Mouse (Mus musculus): ENCODE measurements at regions not wholly inside any gene's neighbourhood (a gene's known extent, or its start where the extent isn't known, plus 50 kb on each side); places are given as distances from the start of the nearest gene placed in this dataset.
"Not testable (repeated sequence)": the region's sequence is repeated elsewhere in the genome, so short reads cannot be mapped to it uniquely, and the experiment has no call there.

DNA sequence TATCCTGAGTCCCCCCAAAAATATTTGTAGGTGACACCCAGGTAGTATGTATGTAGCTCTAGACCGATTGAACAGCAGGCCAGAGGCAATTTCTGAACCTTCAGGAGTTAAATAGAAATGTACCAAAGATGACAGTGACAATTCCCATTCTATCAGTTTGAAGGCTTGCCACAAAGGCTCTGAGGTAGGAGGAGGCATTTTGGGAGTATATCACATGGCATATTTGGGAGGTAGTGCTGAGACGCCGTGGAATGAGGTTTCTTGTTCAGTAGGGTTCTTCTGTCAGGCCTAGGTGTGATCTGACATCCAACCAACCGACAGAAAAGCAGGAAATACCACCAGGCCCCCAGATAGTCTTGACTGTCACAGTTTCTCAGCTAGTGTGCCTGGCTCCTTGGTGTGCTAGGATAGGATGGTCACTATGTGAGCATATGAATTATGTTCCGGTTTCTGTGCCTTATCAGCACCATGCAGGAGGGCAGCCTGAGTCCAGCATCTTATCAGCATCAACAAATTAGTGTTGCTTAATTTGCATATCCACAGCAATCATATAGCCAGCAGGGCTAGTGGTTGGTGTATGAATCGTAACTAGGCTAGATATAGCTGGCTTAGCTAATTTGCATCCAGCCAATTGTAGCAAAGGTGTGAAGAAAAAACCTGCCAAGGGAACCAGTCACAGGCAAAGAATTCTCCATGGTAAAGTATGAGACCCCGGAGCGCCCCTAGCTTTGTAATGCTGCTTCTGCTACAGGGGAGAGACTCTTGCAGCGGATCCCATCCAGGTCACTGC, 136.3 kb upstream of the Bcor start:
- DNase-seq: no peak

DNA sequence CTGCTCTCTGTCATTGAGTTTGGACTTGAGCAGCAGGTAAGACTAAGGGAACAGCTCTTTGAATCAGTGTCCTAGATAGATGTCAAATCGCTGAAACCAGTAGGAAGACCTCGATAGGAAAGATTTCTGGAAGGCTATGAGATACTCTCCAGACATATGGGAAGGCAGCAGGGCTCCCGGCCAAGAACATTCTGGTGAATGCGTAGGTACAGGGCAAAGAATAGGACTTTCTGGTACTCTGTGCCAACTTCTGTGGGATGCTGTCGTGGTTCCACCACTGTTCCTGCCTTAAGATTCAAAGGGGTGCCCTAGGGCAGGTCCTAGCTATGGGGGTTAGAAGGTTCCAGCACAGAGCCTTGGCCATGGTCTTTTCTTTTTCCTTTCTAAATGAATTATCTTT, 138.5 kb upstream of the Bcor start:
- DNase-seq: no peak

DNA sequence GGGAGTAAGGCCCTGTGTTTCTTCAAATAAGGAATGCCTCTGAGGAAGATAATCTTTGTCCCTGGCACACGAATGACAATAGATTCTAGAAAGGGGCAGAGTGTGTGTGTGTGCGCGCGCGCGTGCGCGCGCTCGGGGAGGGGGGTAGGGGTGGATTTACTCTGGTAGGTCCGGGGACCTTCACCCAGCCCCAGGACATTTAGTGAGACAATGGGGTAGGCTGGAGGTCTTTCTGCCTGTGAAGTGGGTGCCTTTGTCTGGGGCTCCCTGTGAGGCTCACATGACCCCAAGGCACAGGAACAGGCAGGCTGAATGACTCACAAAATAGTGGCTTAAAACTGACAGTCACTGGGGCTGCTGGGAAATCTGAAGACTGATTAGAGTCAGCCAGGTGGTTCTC, 139.1 kb upstream of the Bcor start:
- no peak for DNase-seq

DNA sequence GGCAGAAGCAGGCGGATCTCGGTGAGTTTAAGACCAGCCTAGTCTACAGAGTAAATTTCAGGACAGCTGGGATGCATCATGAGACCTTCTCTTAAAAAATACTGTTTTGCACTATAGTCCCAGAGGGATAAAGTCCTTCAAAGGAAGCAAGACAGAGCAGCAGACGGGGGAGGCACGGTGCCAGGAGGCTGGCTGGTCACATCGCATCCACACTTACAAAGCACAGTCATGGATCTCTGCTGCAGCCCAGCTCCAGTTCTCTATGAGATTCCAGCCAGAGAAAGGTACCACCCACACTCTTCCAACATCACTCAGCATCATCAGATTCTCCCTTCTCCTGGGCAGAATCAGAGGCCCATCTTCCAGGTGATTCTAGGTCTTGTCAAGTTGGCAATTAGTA, 144.5 kb upstream of the Bcor start:
- DNase-seq: no peak

DNA sequence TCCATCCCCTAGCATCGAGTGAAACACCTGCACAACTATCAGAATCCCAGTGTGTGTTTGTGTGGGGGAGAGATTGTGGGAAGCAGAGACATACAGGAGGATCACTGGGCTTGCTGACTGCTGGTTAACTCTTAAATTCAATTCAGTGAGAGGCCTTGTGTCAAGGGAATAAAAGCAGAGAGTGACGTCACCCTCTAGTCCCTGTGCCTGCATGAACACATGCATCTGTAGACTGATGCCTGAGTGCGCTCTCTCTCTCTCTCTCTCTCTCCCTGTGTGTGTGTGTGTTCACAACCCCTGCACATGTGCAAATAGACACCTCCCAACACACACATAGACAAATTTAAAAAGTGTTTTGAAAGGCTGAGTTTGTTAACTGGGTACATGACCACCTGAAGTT, 146.8 kb upstream of the Bcor start:
- DNase-seq: no peak

DNA sequence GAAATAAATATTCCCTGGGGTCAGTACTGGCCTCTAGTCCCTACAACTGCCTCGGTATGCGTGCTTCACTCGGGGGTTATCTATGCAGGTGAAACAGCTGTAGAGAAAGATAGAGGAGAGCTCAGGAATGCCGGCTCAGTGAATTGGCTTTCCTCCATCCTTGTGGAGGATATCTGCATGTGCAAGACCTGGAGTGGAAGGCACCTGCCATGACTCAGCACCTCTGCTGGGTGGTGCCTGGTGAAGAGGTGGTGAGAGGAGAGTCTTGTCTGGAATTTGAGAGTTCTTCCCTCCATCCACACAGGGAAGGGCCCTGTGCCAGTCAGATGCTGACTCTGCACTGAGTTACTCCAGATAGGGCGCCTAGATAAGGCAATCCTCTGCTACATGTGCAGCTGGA, 152.4 kb upstream of the Bcor start:
- DNase-seq: no peak

DNA sequence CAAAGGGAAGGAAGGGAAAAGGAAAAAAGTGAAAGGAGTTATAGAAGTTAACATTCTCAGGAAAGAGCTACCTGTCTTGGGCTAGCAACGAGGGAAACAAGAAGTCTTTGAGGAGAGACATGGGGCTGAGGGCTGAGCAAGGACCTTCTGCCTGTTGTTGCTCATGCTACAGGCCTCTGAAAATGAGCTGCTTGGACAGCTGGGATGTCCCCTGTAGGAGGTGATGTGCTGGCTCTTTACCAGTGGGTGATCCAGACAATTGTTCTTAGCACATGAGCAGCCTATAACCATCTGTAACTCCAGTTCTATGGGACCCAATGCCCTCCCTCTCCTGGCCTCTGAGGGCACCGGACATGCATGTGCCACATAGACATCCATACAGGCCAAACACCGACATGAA, 155.5 kb upstream of the Bcor start:
- no peak for DNase-seq

DNA sequence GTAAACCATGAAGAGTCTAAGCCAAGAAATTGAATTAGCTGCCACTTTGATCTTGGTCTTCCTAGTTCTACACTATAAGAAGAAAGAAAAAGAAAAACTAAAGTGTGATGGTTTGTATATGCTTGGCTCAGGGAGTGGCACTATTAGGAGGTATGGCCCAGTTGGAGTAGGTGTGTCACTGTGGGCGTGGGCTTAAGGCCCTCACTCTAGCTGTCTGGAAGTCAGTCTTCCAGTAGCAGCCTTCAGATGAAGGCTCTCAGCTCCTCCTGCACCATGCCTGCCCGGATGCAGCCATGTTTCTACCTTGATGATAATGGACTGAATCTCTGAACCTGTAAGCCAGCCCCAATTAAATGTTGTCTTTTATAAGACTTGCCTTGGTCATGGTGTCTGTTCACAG, 157.3 kb upstream of the Bcor start:
- DNase-seq: not testable (repeated sequence)

DNA sequence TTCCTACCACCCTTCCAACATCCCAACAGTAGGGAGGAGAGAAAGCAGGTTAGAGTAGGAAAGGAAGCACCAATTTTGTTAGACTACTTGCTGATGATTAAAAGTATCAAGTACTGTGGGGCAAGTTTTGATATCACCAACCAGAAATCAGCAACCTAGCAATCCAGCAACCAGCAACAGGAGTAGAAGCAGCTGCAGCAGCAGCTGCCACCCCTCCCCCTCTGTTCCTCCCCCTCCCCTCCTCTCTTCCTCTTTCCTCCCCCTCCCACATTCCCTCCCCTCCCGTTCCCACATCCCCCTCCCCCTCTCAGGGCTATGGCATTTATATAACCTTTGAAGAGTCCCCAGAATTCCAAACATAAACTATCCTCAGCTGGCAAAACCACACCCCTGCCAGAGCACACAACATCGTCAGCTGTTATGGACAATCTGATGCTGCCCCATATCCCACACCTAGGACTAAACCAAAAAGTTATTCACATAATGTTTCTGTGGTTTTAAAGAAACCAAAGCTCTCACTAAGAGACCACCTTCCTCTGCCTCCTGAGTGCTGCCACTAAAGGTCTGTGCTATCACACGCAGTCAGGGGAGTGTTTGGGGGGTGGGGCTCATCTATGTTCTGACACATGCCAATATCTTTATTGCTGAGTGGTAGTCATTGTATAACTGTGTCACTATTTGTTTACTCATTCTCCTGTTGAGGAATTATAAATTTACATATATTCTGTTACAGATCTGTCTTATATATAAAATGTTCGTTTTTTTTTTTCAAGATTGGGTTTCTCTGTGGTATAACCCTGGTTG, 158.9 kb upstream of the Bcor start:
- no peak for DNase-seq

DNA sequence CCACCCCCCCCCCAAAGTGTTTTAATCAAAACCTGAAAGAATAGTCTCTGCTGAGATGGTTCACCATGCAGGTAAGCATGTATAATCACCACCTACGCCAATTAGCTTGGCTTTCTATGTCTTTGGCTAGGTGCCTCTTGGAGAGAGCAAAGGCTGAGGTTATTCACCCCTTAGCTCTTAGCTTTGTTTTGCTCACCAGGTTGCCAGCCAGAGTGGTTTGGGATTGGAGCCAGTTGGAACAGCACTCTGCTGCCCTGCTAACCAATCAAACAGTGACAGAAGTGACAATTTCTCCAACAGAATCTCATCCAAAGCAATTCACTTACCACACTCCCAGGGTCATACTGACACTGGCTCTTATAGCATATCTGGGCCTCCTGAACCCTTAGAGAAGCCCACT, 162.3 kb upstream of the Bcor start:
- DNase-seq: no peak

DNA sequence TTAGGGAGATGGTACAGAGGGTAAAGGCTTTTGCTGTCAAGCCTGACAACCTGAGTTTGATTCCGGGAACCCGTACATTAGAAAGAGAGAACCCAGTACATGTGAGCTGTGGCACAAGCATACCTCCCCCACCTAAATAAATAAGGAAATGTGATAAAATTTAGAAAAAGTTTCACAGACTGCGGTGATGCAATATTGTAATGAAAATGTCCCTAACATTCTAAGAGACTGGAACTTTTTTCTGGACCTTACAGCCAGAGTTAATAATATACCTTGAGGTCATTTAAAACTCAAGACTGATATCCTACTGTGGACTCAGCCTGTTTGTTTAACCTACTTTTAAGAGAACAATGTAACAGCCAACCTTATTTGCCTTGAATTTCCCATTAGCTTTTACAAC, 163.1 kb upstream of the Bcor start:
- no peak for DNase-seq

DNA sequence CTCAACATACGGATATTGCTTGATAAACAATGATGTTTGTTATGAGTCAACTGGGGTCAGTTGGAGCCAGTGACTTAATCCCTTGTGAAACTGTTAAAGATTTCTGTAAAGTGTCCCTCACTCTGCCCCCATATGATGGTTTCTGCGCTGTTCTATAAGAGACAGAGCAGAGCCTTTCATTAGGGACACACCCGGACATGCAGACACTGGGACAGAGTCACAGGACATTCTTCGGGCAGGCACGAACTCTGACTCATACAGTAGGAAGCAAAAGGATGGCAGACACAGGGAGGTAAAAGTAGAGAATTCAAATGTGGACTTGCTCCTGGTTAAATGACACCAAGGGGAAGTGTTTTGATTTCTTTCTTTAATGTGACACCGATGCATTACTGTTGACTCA, 163.7 kb upstream of the Bcor start:
- no peak for DNase-seq

DNA sequence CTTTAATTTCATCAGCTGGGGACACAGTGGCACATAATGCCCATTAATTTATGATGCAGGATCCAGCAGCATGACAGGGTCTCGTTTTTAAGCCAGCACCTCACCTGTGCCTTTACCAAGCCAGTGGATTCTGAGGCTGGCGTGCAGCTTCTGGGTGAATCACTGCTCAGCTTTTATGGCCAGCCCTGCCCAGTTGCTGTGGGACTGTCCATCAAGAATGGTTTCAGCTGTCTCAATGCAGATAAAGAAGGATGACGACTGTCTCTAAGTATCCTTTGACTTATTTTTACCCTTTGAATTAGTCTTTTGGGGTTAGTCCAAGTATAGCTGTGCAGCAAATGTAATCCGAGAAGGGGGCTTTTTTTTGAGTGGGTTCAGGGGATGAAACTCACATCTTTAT, 167.3 kb upstream of the Bcor start:
- DNase-seq: no peak

DNA sequence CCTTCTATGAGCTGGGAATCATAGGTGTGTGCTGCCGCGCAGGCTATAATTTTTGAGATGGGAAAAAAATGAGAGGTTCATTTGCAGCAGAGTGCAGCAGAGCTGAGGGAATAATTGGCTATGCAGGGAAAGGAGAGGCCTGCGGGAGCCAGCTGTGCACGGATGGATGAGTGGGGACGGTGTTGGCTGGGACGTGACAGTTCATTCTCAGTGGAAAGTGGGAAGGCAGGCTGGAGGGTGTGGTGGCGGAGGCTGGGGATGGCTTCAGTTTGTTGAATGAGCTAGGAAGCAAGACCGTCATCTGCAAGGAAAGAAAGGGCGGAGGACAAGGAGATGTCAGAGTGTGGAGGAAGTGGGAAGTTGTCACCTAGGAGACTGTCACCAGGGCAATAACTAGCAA, 180.4 kb upstream of the Bcor start:
- DNase-seq: peak; percentile 5

DNA sequence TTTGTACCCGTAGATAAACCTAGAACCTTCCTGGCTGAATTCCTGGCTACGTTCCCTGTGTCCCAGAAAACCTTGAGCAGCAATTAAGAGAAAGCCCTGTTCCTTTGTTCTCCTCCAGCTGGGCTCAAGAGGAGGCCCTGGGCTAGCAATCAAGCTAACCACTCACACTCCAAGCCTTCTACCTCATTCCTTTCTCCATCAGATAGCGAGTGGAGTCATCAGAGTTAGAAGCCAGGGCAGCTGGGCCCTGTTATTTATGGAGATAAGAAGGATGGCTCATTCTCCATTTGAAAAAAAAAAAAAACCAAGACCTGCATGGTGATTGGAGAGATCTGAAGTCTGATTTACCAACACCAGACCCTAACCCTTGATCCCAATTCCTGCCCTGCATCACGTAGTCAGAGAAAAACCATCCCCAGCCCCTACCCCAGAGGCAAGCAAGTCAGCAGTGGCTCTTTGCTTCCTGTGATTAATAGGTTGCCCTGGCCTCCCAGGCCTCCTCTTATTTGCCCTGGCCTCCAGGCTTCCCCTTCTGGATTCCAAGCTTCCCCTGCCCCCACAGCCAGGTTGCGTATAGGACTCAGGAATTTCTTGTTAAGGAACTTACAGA, 181.3 kb upstream of the Bcor start:
- DNase-seq: no peak

DNA sequence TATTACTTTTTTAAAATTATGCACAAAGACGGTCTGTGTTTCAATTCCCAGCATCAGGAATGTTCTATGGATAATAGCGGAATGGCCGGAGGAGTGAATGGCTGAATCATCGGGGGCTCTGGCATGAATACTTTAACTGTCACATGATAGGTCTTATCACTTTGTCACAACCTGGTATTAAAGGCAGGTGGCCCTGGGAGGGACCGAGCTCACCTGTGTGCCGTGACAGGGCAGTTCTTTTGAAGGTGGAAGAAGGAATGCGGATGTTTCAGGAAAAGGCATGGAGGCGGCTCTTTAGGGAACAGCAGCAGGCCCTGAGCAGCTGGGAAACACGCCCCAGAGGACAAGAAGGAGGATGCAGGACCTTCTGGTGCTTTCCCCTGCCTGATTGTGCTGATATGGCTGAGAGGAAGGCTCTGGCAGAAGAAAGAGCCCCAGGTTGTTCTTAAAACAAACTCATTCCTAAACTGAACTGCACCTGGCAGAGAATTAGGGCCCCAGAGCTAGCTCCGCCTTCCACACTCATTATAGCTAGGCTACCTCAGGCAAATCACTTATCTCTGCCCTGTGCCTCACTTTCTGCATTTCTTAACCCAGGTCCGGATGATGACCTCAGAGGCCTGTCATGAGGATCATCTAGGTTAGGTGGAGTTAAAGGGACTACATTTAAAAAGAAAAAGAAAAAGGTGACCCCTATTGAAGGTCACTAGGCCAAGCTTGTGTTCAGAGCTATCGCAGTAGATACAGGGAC, 184.8 kb upstream of the Bcor start:
- DNase-seq: no peak

DNA sequence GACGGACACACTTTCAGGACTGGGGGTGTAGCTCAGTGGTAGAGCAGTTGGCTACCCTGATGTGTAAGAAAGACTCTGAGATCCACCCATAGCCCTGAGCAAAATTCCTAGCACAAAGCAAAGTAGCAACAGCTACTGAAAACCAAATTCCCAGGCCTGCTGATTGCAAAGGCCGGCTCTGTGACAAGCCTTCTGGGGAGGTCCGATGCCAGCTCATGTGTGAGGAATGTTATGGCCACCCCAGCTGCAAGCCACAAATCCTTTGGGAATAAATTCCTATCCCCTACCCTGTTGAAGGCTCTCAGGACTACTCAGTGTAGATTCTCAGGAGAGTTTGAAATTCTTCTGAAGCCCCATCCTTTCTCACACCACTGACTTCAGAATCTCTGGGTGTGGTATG, 186.7 kb upstream of the Bcor start:
- no peak for DNase-seq

DNA sequence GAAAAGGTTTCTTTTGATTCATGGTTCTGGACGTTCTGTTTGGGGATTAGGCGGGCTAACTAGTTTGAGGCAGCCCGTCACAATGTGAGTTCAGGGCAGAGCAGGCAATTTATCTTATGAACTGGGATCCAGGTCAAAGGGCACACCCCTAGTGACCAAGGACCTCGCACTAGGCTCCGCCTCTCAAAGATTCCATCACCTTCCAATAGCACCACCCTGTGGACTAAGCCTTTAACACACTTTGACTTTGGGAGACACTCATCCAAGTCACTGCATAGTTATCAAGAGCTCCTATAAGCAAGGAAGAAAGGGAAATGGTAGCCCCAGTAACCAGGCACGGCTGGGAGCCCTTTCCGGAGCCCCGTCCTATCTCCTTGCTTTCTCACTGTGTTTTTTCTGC, 188.0 kb upstream of the Bcor start:
- no peak for DNase-seq

DNA sequence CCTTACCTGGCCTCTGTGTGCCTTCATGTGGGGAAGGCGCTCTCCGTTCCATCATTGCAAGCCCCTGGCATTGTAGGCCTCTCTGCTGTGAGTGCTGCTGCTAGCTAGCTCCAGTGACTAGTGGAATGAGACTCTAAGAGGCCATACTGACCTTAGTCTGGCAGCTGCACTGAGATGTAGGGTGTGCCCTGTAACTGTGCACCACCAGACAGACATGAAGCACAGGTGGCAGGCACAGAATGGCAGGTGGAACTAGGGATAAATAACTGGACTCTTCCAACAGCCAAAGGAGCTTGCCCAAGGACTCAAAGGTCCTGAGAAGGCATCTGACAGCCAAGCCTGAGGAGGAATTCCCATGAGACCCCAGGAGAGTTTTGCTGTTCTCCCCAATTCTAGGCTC, 194.7 kb upstream of the Bcor start:
- DNase-seq: no peak

DNA sequence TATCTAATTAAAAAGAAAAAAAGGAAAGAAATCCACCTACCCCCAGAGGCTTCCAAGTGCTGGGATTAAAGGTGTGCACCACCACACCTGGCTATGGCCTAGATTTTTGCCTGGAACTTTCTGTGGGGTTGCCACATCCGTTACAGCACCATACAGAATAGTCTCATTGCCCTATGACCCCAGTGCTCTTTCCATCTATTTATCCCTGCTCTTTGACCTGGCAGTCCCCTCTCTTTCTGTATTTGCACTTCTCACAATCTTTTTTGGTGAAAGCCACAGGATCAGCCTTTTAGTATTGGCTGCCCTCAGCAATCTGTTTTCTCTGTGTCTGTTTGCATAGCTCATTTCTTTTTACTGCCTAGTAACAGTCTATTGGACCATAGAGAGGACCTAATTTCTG, 197.9 kb upstream of the Bcor start:
- DNase-seq: no peak

DNA sequence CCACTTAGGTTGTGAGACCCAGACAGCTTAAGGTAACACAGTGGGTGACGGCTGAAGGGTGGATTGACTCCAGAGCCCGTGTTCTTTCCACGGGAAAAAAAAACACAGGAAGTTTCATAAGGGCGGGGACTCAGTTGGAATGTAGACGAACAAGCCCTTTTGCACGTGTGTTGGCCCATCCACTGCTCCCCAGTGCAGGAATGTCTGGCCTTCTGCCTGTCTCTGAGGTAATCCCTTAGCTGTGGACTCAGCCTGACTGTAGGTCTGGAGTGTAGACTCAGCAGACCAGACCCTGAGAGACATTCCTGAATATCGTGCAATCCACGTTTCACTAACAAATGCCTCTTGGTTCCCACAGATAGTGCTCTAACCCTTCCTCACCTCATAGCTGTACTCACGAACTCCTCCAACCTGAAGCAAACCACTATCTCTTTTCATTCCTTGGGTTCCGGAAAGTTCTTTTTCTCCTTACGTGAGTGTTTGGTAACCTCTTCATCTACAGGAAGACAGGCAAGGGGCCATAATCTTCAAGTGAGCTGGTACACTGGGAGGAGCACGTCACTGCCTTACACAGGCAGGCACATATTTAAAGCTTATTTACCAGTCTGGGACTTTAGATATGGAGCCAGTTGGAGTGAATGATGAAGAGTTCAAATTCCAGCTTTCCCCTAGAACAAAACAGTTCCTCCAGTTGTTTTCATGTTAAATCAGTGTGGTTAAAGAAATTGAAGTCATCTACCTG, 205.6 kb upstream of the Bcor start:
- DNase-seq: no peak

DNA sequence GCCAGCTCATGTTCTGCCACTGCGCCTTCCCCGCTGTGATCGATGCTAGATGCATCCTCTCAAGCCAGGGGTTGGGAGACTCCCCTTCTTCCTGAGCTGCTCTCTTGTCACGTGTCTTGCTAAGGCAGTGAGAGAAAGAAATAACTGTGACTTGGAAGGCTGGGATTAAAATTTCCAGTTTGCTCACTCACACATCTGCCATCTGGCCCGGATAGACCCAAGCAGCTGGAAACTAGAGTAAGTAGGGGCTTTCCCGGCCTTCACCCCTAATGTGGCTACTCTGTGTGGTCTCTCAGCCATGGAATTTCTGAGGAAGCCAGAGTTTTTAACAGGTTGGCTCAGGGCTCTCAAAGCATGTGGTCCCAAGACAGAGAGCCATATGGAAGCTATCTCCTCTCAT, 206.6 kb upstream of the Bcor start:
- no peak for DNase-seq

DNA sequence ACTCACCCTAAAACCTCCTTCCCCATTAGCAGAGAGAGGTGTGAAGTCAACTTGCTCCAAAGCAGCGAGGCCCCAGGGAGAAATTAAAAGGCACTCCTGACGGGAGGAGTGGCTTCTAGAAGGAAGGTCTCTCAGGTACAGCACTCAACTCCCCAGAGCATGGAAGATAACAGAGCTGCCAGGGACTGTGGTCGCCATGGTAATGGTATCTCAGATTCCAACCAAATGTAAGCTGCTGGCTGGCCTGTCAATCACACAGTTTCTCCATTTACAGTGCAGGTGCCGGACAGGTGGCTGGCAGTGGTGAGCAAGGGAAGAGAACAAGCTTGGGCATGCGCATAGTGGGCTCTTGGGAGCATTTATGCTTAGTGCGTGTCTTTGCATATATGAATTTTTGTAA, 213.5 kb upstream of the Bcor start:
- no peak for DNase-seq

All from right cerebral cortex, postnatal 14 days (tissue).